Mouse (Mus musculus) liver, postnatal 0 days (tissue): ENCODE data around the gene Kif17.

Experiments used
- CTCF ChIP-seq: sonication (generic); IDR thresholded peaks from 2 replicates; pipeline ENCODE4 v1.5.1; 2016; ENCODE audit warnings: antibody characterized with exemption, low read depth
- EP300 ChIP-seq: IDR thresholded peaks from 2 replicates; pipeline ENCODE4 v1.6.1; 2016; ENCODE audit warnings: antibody characterized with exemption, low read depth, mild to moderate bottlenecking

DNA sequence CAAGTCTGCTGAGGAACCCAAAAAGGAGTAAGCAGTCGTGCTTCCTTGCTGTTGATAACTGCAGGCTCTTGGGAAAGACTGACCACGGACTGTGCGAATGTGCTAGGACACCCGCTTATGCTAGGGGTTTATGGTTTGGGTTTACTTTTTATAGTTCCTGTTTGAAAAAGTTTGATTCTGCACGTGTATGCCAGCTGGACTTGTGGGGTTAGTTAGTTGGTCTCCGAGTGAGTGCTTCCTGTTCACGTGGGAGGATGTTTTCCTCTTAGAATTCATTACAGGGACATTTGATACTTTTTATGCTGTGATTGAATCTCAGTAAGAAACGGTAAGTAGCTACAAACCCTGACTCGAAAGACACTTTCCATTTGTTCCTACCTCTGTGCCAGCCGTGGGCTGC lies 26.6 kb upstream of the Kif17 start:
- TF ChIP-seq CTCF, result no peak
- no peak for TF ChIP-seq EP300
